Mouse (Mus musculus) heart, postnatal 25 days (tissue): Measurements from ENCODE around the gene Smc1a. TPM values are rescaled to one million over a fixed set of nuclear protein-coding genes. Genes with fewer than 3 reads are reported as not detected.

Source experiments
- total RNA-seq, 2 experiments: library from RNA; stranded (reverse); gene quantifications; 2 replicates each; pipeline ENCODE4 v1.2.3; 2021

Gene Smc1a
- total RNA-seq, 2 experiments from 2014 or later, result 25.1 to 26.8 TPM

Other genes with a start within 250 kb of the Smc1a start
- 100 to 1,000 TPM; 153 to 169 TPM for gene Huwe1, start 215.6 kb upstream of the Smc1a start, total RNA-seq
- 100 to 1,000 TPM; 218 to 235 TPM for gene Hsd17b10, start 14.6 kb upstream of the Smc1a start, total RNA-seq
- under 1 TPM; 0.34 to 0.39 TPM for gene Ribc1, start 133 bp upstream of the Smc1a start, total RNA-seq
- gene Iqsec2, start 127.8 kb downstream of the Smc1a start, total RNA-seq, result 10 to 100 TPM; 80.6 to 80.7 TPM
- gene Kdm5c, start 216.6 kb downstream of the Smc1a start, total RNA-seq, result 10 to 100 TPM; 29.7 to 55.0 TPM